Mouse (Mus musculus): ENCODE data around the gene Myh3. TPM values are rescaled to one million over a fixed set of nuclear protein-coding genes. Genes with fewer than 3 reads are reported as not detected.

The Myh3 gene
- polyA plus RNA-seq, 1 experiment = 1.4 TPM

DNA sequence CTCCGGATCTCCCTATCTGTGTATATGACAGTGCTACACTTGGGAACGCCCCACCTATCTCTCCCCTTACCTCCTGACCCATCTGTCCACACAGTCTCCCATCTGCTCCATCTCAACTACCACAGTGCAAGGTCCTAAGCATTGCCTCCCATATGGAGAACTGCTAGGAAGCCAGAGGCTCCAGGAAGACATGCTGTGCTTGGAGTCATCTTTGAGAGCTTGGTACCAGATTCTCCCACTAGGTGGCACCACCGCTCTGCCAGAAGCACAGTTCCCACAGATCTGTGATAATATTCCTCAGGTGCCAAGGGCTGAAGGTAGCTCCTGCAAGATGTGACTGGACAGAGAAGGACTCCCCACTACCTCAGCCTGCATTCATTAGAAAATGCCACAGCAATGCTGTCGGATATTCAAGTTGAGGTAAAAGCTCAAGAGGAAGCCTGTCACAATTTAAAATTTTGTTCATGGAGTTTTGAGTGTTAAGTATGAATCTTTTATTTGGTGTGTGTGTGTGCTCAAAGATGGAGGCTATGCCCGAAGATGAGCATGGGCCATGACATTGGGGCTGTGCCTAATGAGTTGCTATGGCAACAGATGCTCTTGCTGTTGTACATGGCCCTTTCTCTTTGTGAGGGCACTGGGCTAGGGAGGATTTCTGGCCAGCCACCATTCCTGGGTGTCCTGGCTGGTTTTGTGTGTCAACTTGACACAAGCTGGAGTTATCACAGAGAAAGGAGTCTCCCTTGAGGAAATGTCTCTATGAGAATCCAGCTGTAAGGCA is 32.3 kb downstream of the Myh3 start:
- DNase-seq (ENCODE audit: low read depth) = peak; percentile 87

DNA sequence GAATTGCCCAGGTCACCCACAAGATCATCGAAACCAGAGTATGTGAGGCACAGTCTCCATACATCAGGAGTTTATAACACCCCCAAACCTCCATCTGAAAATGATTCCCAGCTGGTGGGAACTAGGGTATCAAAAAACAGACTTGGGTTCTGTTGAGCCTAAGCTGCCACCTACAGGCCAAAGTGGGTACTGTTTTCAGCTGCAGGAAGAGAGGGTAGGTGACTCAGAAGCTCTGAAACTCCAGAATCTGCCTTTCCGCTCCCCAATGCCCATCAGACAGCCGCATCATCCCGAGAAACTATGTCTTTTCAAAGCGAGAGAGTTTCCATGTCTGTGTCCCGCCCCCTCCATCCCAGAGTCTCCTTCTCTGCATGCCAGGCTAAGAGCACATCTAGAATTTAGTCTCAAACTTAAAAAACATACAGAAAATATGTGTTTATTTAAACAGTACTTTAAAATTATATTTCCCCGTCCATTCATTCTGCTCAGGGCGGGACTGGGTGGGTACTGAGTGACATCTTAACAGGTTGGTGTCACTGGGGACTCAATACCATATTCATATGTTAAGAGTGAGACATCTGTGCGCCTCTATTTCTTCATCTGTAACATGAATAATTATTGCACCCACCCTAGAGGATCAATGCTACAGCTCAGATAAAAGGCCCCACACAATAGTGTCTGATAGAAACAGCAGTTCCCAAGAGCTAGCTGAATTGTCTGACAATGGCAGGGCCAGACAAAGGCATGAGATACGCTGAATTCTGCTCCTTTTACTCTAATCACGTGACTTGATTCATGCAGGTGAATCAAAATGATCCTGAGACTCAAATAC is 34.1 kb downstream of the Myh3 start:
- DNase-seq (ENCODE audit: low read depth) = peak; percentile 81
- TF ChIP-seq POLR2A (IDR thresholded peaks at IDR 0.05; ENCODE audit: borderline replicate concordance, extremely low read depth, insufficient read depth, insufficient read length, poor library complexity, severe bottlenecking) = no peak
- peak; percentile 74; the same call in 1 of the 2 replicates for TF ChIP-seq CTCF (IDR thresholded peaks at IDR 0.05; ENCODE audit: borderline replicate concordance, extremely low read depth, insufficient read depth, insufficient read length)

More for the DNA sequence above, 32.3 kb downstream of the Myh3 start:
- peak; percentile 89 for TF ChIP-seq CTCF (IDR thresholded peaks at IDR 0.05; ENCODE audit: borderline replicate concordance, extremely low read depth, insufficient read depth, insufficient read length)
- TF ChIP-seq POLR2A (IDR thresholded peaks at IDR 0.05; ENCODE audit: borderline replicate concordance, extremely low read depth, insufficient read depth, insufficient read length, poor library complexity, severe bottlenecking) = no peak

DNA sequence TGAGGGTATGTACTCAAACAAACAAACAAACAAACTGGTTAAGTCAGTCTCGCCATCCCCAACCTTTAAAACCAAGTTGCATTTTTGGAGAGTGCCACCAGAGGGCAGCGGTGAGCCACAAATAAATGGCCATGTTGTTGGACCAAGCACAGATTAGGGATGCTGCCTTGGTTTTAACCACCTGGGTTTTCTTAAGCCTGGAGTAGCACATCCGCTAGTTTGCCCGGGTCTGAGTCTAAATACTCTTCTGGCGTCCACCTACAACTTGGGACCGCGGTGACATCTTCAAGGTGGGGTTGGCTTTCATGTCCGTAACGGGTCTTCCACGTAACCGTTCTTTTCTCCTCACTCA is 34.7 kb downstream of the Myh3 start:
- DNase-seq (ENCODE audit: low read depth) = peak; percentile 84

DNA sequence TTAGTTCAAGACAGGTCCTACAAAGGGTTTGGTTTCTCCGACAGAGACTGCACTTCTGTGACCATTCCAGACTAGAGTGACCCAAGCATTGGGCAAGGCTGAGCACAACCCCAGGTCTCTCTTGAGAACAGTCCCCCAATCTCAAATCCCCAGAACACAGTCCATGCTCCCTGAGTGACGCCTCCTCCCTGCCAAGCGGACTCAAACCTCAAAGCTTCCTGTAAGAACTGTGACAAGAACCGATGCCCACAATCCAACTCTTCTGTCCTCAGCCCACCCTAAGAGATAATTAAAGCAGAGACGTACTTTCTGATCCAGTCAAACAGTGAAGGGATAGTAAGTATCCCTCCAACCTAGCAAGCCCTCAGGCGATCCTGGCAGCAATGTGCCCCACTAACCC is 35.3 kb downstream of the Myh3 start:
- DNase-seq (ENCODE audit: low read depth) = no peak
- TF ChIP-seq POLR2A (IDR thresholded peaks at IDR 0.05; ENCODE audit: borderline replicate concordance, extremely low read depth, insufficient read depth, insufficient read length, poor library complexity, severe bottlenecking) = no peak
- TF ChIP-seq CTCF (IDR thresholded peaks at IDR 0.05; ENCODE audit: borderline replicate concordance, extremely low read depth, insufficient read depth, insufficient read length) = no peak

More for the DNA sequence above, 34.7 kb downstream of the Myh3 start:
- TF ChIP-seq POLR2A (IDR thresholded peaks at IDR 0.05; ENCODE audit: borderline replicate concordance, extremely low read depth, insufficient read depth, insufficient read length, poor library complexity, severe bottlenecking) = no peak
- TF ChIP-seq CTCF (IDR thresholded peaks at IDR 0.05; ENCODE audit: borderline replicate concordance, extremely low read depth, insufficient read depth, insufficient read length) = peak; percentile 87

DNA sequence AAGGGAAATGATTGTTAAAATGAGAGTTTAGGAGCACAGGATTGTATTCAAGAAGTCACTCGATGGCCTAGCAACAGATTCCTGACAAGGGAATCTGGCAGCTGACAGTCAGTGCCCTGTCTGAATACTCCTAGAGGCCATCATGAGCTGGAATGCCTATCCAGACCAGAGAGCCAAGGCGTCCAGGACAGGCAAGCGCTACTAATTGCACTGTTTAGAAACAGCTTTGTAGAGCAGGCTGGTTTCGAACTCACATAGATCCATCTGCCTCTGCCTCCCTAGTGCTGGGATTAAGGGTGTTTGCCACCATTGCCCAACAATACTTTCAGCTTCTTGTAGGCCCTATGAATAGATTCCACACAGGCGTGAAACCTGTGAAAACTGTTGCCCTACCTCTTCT is 36.2 kb downstream of the Myh3 start:
- TF ChIP-seq CTCF (IDR thresholded peaks at IDR 0.05; ENCODE audit: borderline replicate concordance, extremely low read depth, insufficient read depth, insufficient read length) (no peak), POLR2A (IDR thresholded peaks at IDR 0.05; ENCODE audit: borderline replicate concordance, extremely low read depth, insufficient read depth, insufficient read length, poor library complexity, severe bottlenecking) (no peak)
- DNase-seq (ENCODE audit: low read depth) = no peak

DNA sequence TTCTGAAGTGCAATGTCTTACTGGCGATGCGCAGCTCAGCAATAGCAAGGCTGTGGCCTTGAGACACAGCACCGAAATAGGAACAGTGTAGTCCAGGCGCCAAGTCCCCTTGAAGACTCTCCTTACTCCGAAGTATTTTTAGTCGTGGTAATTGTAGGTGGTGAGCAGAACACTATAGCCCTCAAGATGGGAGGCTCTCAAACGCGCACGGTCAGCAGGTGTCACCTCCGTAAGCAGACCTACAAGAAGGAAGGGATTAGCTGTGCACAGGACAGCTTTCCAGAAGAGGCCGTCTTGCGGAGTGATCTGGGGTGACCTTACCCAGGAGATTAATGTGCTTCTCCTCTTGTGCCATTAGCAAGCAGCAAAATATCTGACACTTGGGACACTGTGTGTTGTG is 36.8 kb downstream of the Myh3 start:
- TF ChIP-seq POLR2A (IDR thresholded peaks at IDR 0.05; ENCODE audit: borderline replicate concordance, extremely low read depth, insufficient read depth, insufficient read length, poor library complexity, severe bottlenecking) = no peak
- TF ChIP-seq CTCF (IDR thresholded peaks at IDR 0.05; ENCODE audit: borderline replicate concordance, extremely low read depth, insufficient read depth, insufficient read length) = no peak

DNA sequence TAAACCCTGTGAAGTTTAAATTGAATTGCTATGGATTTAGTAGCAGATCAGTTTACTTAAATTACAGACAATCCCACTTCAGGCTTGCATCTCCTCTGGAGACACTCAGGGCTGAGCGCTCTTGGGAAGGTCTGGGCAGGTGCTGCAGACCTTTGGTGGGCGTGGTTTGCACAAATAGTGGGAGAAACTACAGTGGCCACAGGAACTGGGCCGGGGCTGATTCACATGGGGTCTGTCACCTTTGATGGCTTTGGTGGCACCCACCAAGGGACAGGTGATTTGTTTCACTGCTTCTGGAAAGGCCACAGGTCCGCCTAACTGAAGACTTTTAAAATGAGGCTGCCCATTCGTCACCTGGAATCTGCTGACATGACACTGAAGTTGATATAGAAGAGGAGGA is 38.6 kb downstream of the Myh3 start:
- no peak for DNase-seq (ENCODE audit: low read depth)
- no peak for TF ChIP-seq POLR2A (IDR thresholded peaks at IDR 0.05; ENCODE audit: borderline replicate concordance, extremely low read depth, insufficient read depth, insufficient read length, poor library complexity, severe bottlenecking)
- no peak for TF ChIP-seq CTCF (IDR thresholded peaks at IDR 0.05; ENCODE audit: borderline replicate concordance, extremely low read depth, insufficient read depth, insufficient read length)

More for the DNA sequence above, 36.8 kb downstream of the Myh3 start:
- DNase-seq (ENCODE audit: low read depth) = no peak

DNA sequence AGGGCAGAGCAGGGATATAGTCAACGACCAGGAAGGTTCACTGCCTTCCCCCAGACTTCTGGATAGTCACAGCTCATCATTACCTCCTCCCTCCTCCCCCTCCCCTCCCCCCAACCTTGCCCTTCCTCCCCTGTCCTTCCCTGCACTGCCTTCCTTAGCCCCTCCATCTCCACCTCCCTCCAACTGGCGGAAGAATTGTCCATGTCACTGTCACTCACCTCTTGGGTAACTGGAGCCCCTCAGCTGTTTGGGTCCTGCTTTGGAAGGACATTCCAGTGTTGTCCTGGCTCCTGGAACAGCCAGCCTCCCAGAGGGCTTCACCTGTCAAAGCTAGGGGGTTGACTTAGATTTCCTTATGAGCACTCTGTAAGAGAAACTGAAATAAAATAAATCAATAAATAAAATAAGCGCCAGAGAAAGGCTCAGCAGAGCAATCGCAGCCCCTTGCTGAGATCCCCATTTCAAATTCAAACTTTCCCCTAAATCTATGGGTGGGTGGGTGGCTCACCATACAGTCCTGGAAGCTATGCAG is 41.5 kb downstream of the Myh3 start:
- DNase-seq (ENCODE audit: low read depth) = no peak
- TF ChIP-seq CTCF (IDR thresholded peaks at IDR 0.05; ENCODE audit: borderline replicate concordance, extremely low read depth, insufficient read depth, insufficient read length) = no peak
- TF ChIP-seq POLR2A (IDR thresholded peaks at IDR 0.05; ENCODE audit: borderline replicate concordance, extremely low read depth, insufficient read depth, insufficient read length, poor library complexity, severe bottlenecking) = no peak

DNA sequence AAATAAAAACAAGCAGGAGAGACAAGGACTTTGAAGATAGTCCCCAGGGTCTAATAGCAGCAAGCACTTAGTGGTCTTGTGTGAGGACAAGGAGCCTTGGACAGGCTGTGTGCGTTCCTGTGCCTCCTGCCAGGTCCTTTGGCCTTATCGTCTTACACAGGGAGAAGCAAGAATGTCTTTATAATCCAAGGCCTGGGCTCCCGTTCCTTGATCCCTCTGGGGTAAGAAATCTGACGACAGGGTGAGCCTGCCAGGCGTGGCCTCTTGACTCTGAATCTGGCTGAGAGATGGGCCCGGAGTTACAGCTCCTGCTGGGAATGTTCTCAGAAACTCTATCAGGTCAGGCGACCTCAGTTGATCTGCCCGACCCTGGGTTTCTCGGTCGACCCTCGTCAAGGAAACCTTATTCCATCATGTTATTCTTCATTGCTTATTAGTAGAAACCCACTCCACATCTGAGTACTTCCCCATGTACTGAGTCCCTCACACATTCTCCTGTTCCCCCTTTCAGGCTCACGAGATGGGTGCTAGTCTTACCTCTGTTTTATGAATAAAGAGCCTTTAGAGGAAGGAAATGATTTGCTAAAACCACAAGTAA is 42.7 kb downstream of the Myh3 start:
- no peak for DNase-seq (ENCODE audit: low read depth)
- TF ChIP-seq POLR2A (IDR thresholded peaks at IDR 0.05; ENCODE audit: borderline replicate concordance, extremely low read depth, insufficient read depth, insufficient read length, poor library complexity, severe bottlenecking) = no peak
- no peak for TF ChIP-seq CTCF (IDR thresholded peaks at IDR 0.05; ENCODE audit: borderline replicate concordance, extremely low read depth, insufficient read depth, insufficient read length)

DNA sequence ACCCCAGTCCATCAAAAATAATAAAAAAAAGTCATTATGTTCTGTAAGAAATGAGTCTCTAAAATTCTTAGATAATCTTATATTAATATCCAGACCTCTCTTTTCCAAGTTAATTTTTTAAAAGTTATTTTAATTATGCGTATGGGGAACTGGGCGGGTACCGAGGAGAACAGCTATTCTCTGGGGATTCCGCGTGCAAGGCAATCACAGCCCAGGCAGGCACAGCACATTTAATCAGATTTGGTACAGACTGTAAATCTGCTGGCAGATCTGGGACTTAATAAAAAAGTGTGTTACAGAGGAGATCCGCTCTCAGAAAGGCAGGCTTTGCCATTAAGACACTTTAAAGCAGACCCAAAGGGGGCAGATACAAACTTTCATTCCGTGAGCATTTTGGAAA is 46.8 kb downstream of the Myh3 start:
- TF ChIP-seq CTCF (IDR thresholded peaks at IDR 0.05; ENCODE audit: borderline replicate concordance, extremely low read depth, insufficient read depth, insufficient read length) (no peak), POLR2A (IDR thresholded peaks at IDR 0.05; ENCODE audit: borderline replicate concordance, extremely low read depth, insufficient read depth, insufficient read length, poor library complexity, severe bottlenecking) (no peak)

DNA sequence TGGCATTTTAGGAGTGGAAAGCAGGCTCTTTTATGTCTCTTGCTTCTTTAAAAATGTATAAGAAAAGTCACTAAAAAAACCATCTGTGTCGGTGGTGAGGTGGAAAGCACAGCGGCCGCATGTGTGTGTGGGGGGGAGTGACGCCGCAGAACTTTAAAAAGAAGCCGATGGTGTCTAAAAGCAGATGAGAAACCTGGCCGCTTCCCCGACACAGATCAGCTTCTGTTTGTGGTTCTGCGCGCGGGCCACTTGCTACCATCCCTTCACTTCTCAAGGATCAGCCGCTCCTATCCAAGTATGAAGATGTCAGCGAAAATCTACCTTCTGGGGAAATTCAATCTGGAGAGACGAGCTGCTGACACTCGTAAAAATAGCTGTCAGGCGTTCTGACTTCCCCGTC is 47.3 kb downstream of the Myh3 start:
- TF ChIP-seq POLR2A (IDR thresholded peaks at IDR 0.05; ENCODE audit: borderline replicate concordance, extremely low read depth, insufficient read depth, insufficient read length, poor library complexity, severe bottlenecking) (no peak), CTCF (IDR thresholded peaks at IDR 0.05; ENCODE audit: borderline replicate concordance, extremely low read depth, insufficient read depth, insufficient read length) (no peak)
- DNase-seq (ENCODE audit: low read depth) = no peak

More for the DNA sequence above, 46.8 kb downstream of the Myh3 start:
- DNase-seq (ENCODE audit: low read depth) = no peak
